Mouse (Mus musculus) layer of hippocampus, postnatal 14 days (tissue): ENCODE measurements around the gene Eppin. TPM values are rescaled to one million over a fixed set of nuclear protein-coding genes. Genes with fewer than 3 reads are reported as not detected.

Experiments
- DNase-seq, 2 experiments: peaks; one replicate each; pipeline ENCODE4 v3.0.0; 2021 to 2022; ENCODE audit warnings: low spot score in 2 of 2, mixed read lengths in 1 of 2
- total RNA-seq, 2 experiments: library from RNA; stranded (reverse); gene quantifications; 2 replicates each; pipeline ENCODE4 v1.2.3; 2021

Eppin gene
- total RNA-seq, 2 experiments from 2014 or later: not detected

- DNase-seq: no peak
Observed at GRCm38 (mm10) chr2:164562391-164563188, 30.8 kb downstream of the Eppin start, which contains the start of gene Wfdc2. Gene Wfdc2 (plus strand): TSS chr2:164562413.

GRCm38 (mm10) chr2:164560106-164560505 lies 33.3 kb downstream of the Eppin start:
- DNase-seq: no peak

- no peak for DNase-seq
Observed at GRCm38 (mm10) chr2:164558991-164559645, 34.3 kb downstream of the Eppin start.

GRCm38 (mm10) chr2:164558426-164558825 lies 35.0 kb downstream of the Eppin start:
- DNase-seq: peak; percentile 17 to 52

- no peak for DNase-seq
Observed at GRCm38 (mm10) chr2:164551502-164551901, 41.9 kb downstream of the Eppin start.

GRCm38 (mm10) chr2:164550895-164551269 lies 42.5 kb downstream of the Eppin start:
- DNase-seq: no peak

- no peak for DNase-seq
Observed at GRCm38 (mm10) chr2:164549963-164550894, 43.2 kb downstream of the Eppin start.

GRCm38 (mm10) chr2:164549338-164549737 lies 44.1 kb downstream of the Eppin start:
- DNase-seq: no peak

GRCm38 (mm10) chr2:164544454-164545097 lies 48.8 kb downstream of the Eppin start:
- DNase-seq: no peak

- DNase-seq: no peak
Observed at GRCm38 (mm10) chr2:164543745-164544144, 49.6 kb downstream of the Eppin start.

- DNase-seq: no peak
Observed at GRCm38 (mm10) chr2:164542598-164542997, 50.8 kb downstream of the Eppin start.

GRCm38 (mm10) chr2:164542132-164542531 lies 51.3 kb downstream of the Eppin start:
- no peak for DNase-seq

GRCm38 (mm10) chr2:164540652-164541427 lies 52.6 kb downstream of the Eppin start:
- no peak for DNase-seq

Other genes starting within 250 kb of the Eppin start
- 1 to 10 TPM; 1.2 to 2.0 TPM for gene Slpi, start 204.5 kb downstream of the Eppin start, total RNA-seq
- gene Rbpjl, start 190.5 kb downstream of the Eppin start, total RNA-seq: under 1 TPM; 0.41 to 0.91 TPM
- 10 to 100 TPM; 21.2 to 21.6 TPM for gene Matn4, start 188.4 kb downstream of the Eppin start, total RNA-seq
- gene Sdc4, start 149.7 kb downstream of the Eppin start, total RNA-seq: 100 to 1,000 TPM; 117 to 137 TPM
- gene Sys1, start 136.6 kb downstream of the Eppin start, total RNA-seq: 10 to 100 TPM; 39.1 to 44.7 TPM
- gene Gm20458, start 132.6 kb downstream of the Eppin start, total RNA-seq: 10 to 100 TPM; 12.7 to 18.8 TPM
- gene Trp53tg5, start 119.9 kb downstream of the Eppin start, total RNA-seq: not detected
- 10 to 100 TPM; 87.6 to 88.0 TPM for gene Dbndd2, start 107.5 kb downstream of the Eppin start, total RNA-seq
- 10 to 100 TPM; 95.2 to 96.5 TPM for gene Pigt, start 96.1 kb downstream of the Eppin start, total RNA-seq
- gene Wfdc2, start 31.2 kb downstream of the Eppin start, total RNA-seq: 1 to 10 TPM in 1 of 2 experiments, not detected in 1; 5.6 TPM
- not detected for gene Spint3, start 20.1 kb downstream of the Eppin start, total RNA-seq
- gene Wfdc6a, start 8.1 kb downstream of the Eppin start, total RNA-seq: 1 to 10 TPM in 1 of 2 experiments, under 1 TPM in 1; 0.71 to 1.9 TPM
- not detected for gene Wfdc6b, start 19.9 kb upstream of the Eppin start, total RNA-seq
- not detected for gene Wfdc8, start 20.0 kb upstream of the Eppin start, total RNA-seq
- not detected for gene Wfdc16, start 45.2 kb upstream of the Eppin start, total RNA-seq
- not detected for gene Wfdc10, start 62.5 kb upstream of the Eppin start, total RNA-seq
- not detected for gene Wfdc9, start 63.0 kb upstream of the Eppin start, total RNA-seq
- not detected for gene Wfdc11, start 80.5 kb upstream of the Eppin start, total RNA-seq
- gene Wfdc13, start 91.5 kb upstream of the Eppin start, total RNA-seq: not detected
- gene Spint4, start 104.9 kb upstream of the Eppin start, total RNA-seq: not detected
- not detected for gene Spint5, start 121.7 kb upstream of the Eppin start, total RNA-seq
- gene Wfdc3, start 152.3 kb upstream of the Eppin start, total RNA-seq: 1 to 10 TPM; 1.5 TPM
- 10 to 100 TPM; 34.1 to 37.2 TPM for gene Dnttip1, start 152.4 kb upstream of the Eppin start, total RNA-seq
- gene Ube2c, start 176.3 kb upstream of the Eppin start, total RNA-seq: 1 to 10 TPM; 2.9 to 4.0 TPM
- not detected for gene Tnnc2, start 186.4 kb upstream of the Eppin start, total RNA-seq
- 10 to 100 TPM; 33.3 to 39.8 TPM for gene Snx21, start 192.2 kb upstream of the Eppin start, total RNA-seq
- 10 to 100 TPM; 26.4 to 28.1 TPM for gene Acot8, start 211.3 kb upstream of the Eppin start, total RNA-seq
- gene Zswim3, start 211.5 kb upstream of the Eppin start, total RNA-seq: 1 to 10 TPM; 6.0 to 8.3 TPM
- 10 to 100 TPM; 18.1 to 18.2 TPM for gene Zswim1, start 229.1 kb upstream of the Eppin start, total RNA-seq
- under 1 TPM in 1 of 2 experiments, not detected in 1; 0.67 TPM for gene Spata25, start 234.9 kb upstream of the Eppin start, total RNA-seq
- gene Ctsa, start 239.3 kb upstream of the Eppin start, total RNA-seq: 10 to 100 TPM; 87.7 to 89.6 TPM
- gene Neurl2, start 239.9 kb upstream of the Eppin start, total RNA-seq: 1 to 10 TPM; 3.9 to 4.1 TPM